ENCODE assay signal across 19 mouse cellular contexts in the genomic region with DNA sequence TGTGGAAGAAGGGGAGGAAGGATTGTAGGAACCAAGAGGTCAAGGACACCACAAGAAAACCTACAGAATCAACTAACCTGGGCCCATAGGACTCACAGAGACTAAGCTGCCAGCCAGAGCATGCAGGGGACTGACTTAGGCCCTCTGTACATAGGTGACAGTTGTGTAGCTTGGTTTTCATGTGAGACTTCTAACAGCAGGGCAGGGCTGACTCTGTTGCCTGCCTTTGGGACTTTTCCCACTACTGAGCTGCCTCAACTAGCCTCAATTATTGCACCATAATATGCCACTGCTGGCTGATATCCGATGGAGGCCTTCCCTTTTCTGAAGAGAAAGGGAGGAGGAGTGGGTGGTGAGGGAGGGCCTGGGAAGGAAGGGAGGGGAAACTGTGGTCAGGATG. TPM values are rescaled to one million over a fixed set of nuclear protein-coding genes. Genes with fewer than 3 reads are reported as not detected.
"Had no signal": no experiment of that assay in that cellular context is flagged by ENCODE, and none has a peak within 500 bp of the region (broad histone marks: within the 10 kb centered on the region; RNA-seq: fewer than 3 reads in every experiment).

No protein-coding gene starts in this region.

- DNase-seq: kidney, adult 18-20 months; kidney, adult 9 months; kidney, postnatal 25 days; layer of hippocampus, postnatal 36 days; lung, embryonic 14.5 days; retina, postnatal 1 day; thymus, postnatal 25 days had no signal

- H3K9me3 ChIP-seq: intestine, embryonic 15.5 days; midbrain, embryonic 13.5 days; neural tube, embryonic 13.5 days had no signal

- H3K4me2 ChIP-seq: intestine, embryonic 15.5 days; lung, embryonic 14.5 days; midbrain, embryonic 13.5 days; neural tube, embryonic 13.5 days had no signal

- H3K4me3 ChIP-seq: intestine, embryonic 15.5 days; layer of hippocampus, adult 2 months; left cerebral cortex, adult 2 months; midbrain, embryonic 13.5 days; myocyte; neural tube, embryonic 13.5 days had no signal

- H3K4me1 ChIP-seq: intestine, embryonic 15.5 days; midbrain, embryonic 13.5 days; neural tube, embryonic 13.5 days had no signal

- H3K27me3 ChIP-seq: intestine, embryonic 15.5 days; midbrain, embryonic 13.5 days; neural tube, embryonic 13.5 days had no signal

- H3K27ac ChIP-seq: intestine, embryonic 15.5 days; kidney, postnatal 0 days; layer of hippocampus, adult 2 months; left cerebral cortex, adult 2 months; macrophage; midbrain, embryonic 13.5 days; neural tube, embryonic 13.5 days had no signal

- H3K9ac ChIP-seq: intestine, embryonic 15.5 days; lung, embryonic 14.5 days; midbrain, embryonic 13.5 days; neural tube, embryonic 13.5 days had no signal

- ATAC-seq: intestine, embryonic 15.5 days; lung, postnatal 0 days; midbrain, embryonic 13.5 days; midbrain, embryonic 16.5 days had no signal

RNA-seq across cellular contexts. Expression of gene Serpind1, which starts 15.6 kb away (rescaled TPM):
- total RNA-seq: megakaryocyte, adult 5-6 weeks had no signal
- polyA plus RNA-seq: macrophage; small intestine, adult 2 months had no signal
